Mouse (Mus musculus) gastrocnemius, adult 8-10 months (tissue): ENCODE results near the gene Abcb9. TPM values are rescaled to one million over a fixed set of nuclear protein-coding genes. Genes with fewer than 3 reads are reported as not detected.
A peak's percentile ranks its signal among the peaks of the same experiment; 100 is the strongest.
"Not testable (repeated sequence)": the region's sequence is repeated elsewhere in the genome, so short reads cannot be mapped to it uniquely, and the experiment has no call there.

Source experiments
- DNase-seq, 2 experiments: peaks; one replicate each; pipeline ENCODE4 v3.0.0; 2022; ENCODE audit warnings: low spot score in 2 of 2
- total RNA-seq, 4 experiments: library from RNA; stranded (reverse); gene quantifications; 2 replicates each; pipeline ENCODE4 v1.2.4; 2022

The Abcb9 gene
- total RNA-seq, 4 experiments from 2014 or later, result 7.2 to 9.5 (median 8.8) TPM

GRCm38 (mm10) chr5:124062037-124062824, 33.4 kb downstream of the Abcb9 start:
- no peak for DNase-seq

GRCm38 (mm10) chr5:124059677-124060076, 35.9 kb downstream of the Abcb9 start:
- DNase-seq, result no peak

- no peak for DNase-seq
Observed at GRCm38 (mm10) chr5:124058749-124059148, 36.8 kb downstream of the Abcb9 start.

- DNase-seq, result no peak
Observed at GRCm38 (mm10) chr5:124056956-124057355, 38.6 kb downstream of the Abcb9 start.

- no peak for DNase-seq
Observed at GRCm38 (mm10) chr5:124056219-124056618, 39.4 kb downstream of the Abcb9 start.

- not testable (repeated sequence) for DNase-seq
Observed at GRCm38 (mm10) chr5:124052641-124053040, 43.0 kb downstream of the Abcb9 start.

- DNase-seq, result no peak
Observed at GRCm38 (mm10) chr5:124051899-124052491, 43.6 kb downstream of the Abcb9 start.

- no peak for DNase-seq
Observed at GRCm38 (mm10) chr5:124050095-124051050, 45.2 kb downstream of the Abcb9 start.

- DNase-seq, result peak in 1 of 2 experiments; percentile 40
Observed at GRCm38 (mm10) chr5:124049249-124050045, 46.2 kb downstream of the Abcb9 start.

- no peak for DNase-seq
Observed at GRCm38 (mm10) chr5:124046741-124047401, 48.7 kb downstream of the Abcb9 start.

- no peak for DNase-seq
Observed at GRCm38 (mm10) chr5:124045453-124046010, 50.1 kb downstream of the Abcb9 start.

- DNase-seq, result no peak
Observed at GRCm38 (mm10) chr5:124043999-124044398, 51.6 kb downstream of the Abcb9 start.

- DNase-seq, result no peak
Observed at GRCm38 (mm10) chr5:124043212-124043978, 52.2 kb downstream of the Abcb9 start.

- no peak for DNase-seq
Observed at GRCm38 (mm10) chr5:124041097-124041496, 54.5 kb downstream of the Abcb9 start.

GRCm38 (mm10) chr5:124039602-124040001, 56.0 kb downstream of the Abcb9 start:
- no peak for DNase-seq

- no peak for DNase-seq
Observed at GRCm38 (mm10) chr5:124036836-124037235, 58.8 kb downstream of the Abcb9 start.

- DNase-seq, result no peak
Observed at GRCm38 (mm10) chr5:124036341-124036740, 59.3 kb downstream of the Abcb9 start.

GRCm38 (mm10) chr5:124035806-124036205, 59.8 kb downstream of the Abcb9 start:
- no peak for DNase-seq

- DNase-seq, result no peak
Observed at GRCm38 (mm10) chr5:124035406-124035805, 60.2 kb downstream of the Abcb9 start.
